Mouse (Mus musculus): ENCODE results near the gene Hspbp1.

The Hspbp1 gene

GRCm38 (mm10) chr7:4684632-4685417 lies at the start of gene Hspbp1:
Gene Hspbp1, minus strand, starts transcription at chr7:4685068.
- peak; percentile 99 for DNase-seq (ENCODE audit: low read depth, low spot score)

- peak; percentile 63 for DNase-seq (ENCODE audit: low read depth, low spot score)
Measured at GRCm38 (mm10) chr7:4732968-4733392, 48.1 kb upstream of the Hspbp1 start.

GRCm38 (mm10) chr7:4731090-4731489 lies 46.2 kb upstream of the Hspbp1 start:
- DNase-seq (ENCODE audit: low read depth, low spot score) = no peak

GRCm38 (mm10) chr7:4725169-4725568 lies 40.3 kb upstream of the Hspbp1 start, which contains the start of gene Tmem150b:
Gene Tmem150b, minus strand, starts transcription at chr7:4725249.
- no peak for DNase-seq (ENCODE audit: low read depth, low spot score)

- DNase-seq (ENCODE audit: low read depth, low spot score) = no peak
Measured at GRCm38 (mm10) chr7:4724359-4724758, 39.5 kb upstream of the Hspbp1 start.

- no peak for DNase-seq (ENCODE audit: low read depth, low spot score)
Measured at GRCm38 (mm10) chr7:4723508-4723907, 38.6 kb upstream of the Hspbp1 start.

GRCm38 (mm10) chr7:4719276-4719675 lies 34.4 kb upstream of the Hspbp1 start:
- DNase-seq (ENCODE audit: low read depth, low spot score) = no peak

GRCm38 (mm10) chr7:4716955-4717354 lies 32.1 kb upstream of the Hspbp1 start:
- DNase-seq (ENCODE audit: low read depth, low spot score) = no peak

GRCm38 (mm10) chr7:4712594-4712993 lies 27.7 kb upstream of the Hspbp1 start:
- DNase-seq (ENCODE audit: low read depth, low spot score) = no peak

GRCm38 (mm10) chr7:4705098-4705497 lies 20.2 kb upstream of the Hspbp1 start:
- no peak for DNase-seq (ENCODE audit: low read depth, low spot score)

- DNase-seq (ENCODE audit: low read depth, low spot score) = no peak
Measured at GRCm38 (mm10) chr7:4703195-4703594, 18.3 kb upstream of the Hspbp1 start.

GRCm38 (mm10) chr7:4702334-4702733 lies 17.5 kb upstream of the Hspbp1 start:
- no peak for DNase-seq (ENCODE audit: low read depth, low spot score)

GRCm38 (mm10) chr7:4693004-4693403 lies 8.1 kb upstream of the Hspbp1 start:
- DNase-seq (ENCODE audit: low read depth, low spot score) = no peak

GRCm38 (mm10) chr7:4690951-4691653 lies 6.2 kb upstream of the Hspbp1 start:
- no peak for DNase-seq (ENCODE audit: low read depth, low spot score)

GRCm38 (mm10) chr7:4690387-4690786 lies 5.5 kb upstream of the Hspbp1 start, which contains the start of gene Brsk1:
Gene Brsk1, plus strand, starts transcription at chr7:4690604.
- DNase-seq (ENCODE audit: low read depth, low spot score) = peak; percentile 71

GRCm38 (mm10) chr7:4684203-4684602 lies 665 bp downstream of the Hspbp1 start:
- no peak for DNase-seq (ENCODE audit: low read depth, low spot score)

- no peak for DNase-seq (ENCODE audit: low read depth, low spot score)
Measured at GRCm38 (mm10) chr7:4683307-4683706, 1.6 kb downstream of the Hspbp1 start.

GRCm38 (mm10) chr7:4675200-4675599 lies 9.7 kb downstream of the Hspbp1 start:
- no peak for DNase-seq (ENCODE audit: low read depth, low spot score)

GRCm38 (mm10) chr7:4674114-4674731 lies 10.6 kb downstream of the Hspbp1 start:
- no peak for DNase-seq (ENCODE audit: low read depth, low spot score)

GRCm38 (mm10) chr7:4671956-4672355 lies 12.9 kb downstream of the Hspbp1 start:
- DNase-seq (ENCODE audit: low read depth, low spot score) = peak; percentile 58

- DNase-seq (ENCODE audit: low read depth, low spot score) = no peak
Measured at GRCm38 (mm10) chr7:4670655-4671255, 14.1 kb downstream of the Hspbp1 start.

GRCm38 (mm10) chr7:4669156-4669555 lies 15.7 kb downstream of the Hspbp1 start:
- DNase-seq (ENCODE audit: low read depth, low spot score) = no peak
